Comparison of ENCODE assay signal across 7 mouse cellular contexts in genomic region chr12:72976718-72977117, GRCm38 (mm10). TPM values are rescaled to one million over a fixed set of nuclear protein-coding genes. Genes with fewer than 3 reads are reported as not detected.
DNase-seq lines count a peak whose midpoint lies in the region; ATAC-seq lines count a peak whose summit lies in the region.

No protein-coding gene starts in this region.

- peak; percentile 77 for DNase-seq in adrenal gland, adult 2 months
- peak; percentile 79 for DNase-seq in embryo, embryonic 9.5 days (ENCODE audit: extremely low spot score)
- DNase-seq in heart, adult 18-20 months: peak; percentile 78 to 81
- DNase-seq in kidney, adult 18-20 months: peak; percentile 71
- peak; percentile 83 for DNase-seq in limb, embryonic 11.5 days (ENCODE audit: low spot score)
- peak; percentile 91 for DNase-seq in midbrain, embryonic 14.5 days
- peak; percentile 15 to 40 for DNase-seq in spleen, adult 18-20 months

- 0 out of 2 replicates have a peak, but pooled peaks cover 5% of the 10 kb centered on the region for H3K27me3 ChIP-seq in limb, embryonic 11.5 days (ENCODE audit: control insufficient read depth, insufficient read depth, low read length)
- H3K27me3 ChIP-seq in midbrain, embryonic 14.5 days (ENCODE audit: control insufficient read depth, insufficient read depth, low read length): peaks cover 55% of the 10 kb centered on the region

- no peak for ATAC-seq in limb, embryonic 11.5 days (ENCODE audit: insufficient number of reproducible peaks, low FRiP score, low TSS enrichment, low read depth)
- ATAC-seq in midbrain, embryonic 14.5 days (ENCODE audit: low FRiP score, low TSS enrichment): peak; percentile 53; the same call in 1 of the 2 replicates

- peaks cover 6% of the 10 kb centered on the region; the same call in 1 of the 2 replicates for H3K4me1 ChIP-seq in limb, embryonic 11.5 days (ENCODE audit: control insufficient read depth, insufficient read depth, low read length)
- H3K4me1 ChIP-seq in midbrain, embryonic 14.5 days (ENCODE audit: control insufficient read depth, insufficient read depth, low read length): no peaks in the 10 kb centered on the region

- WGBS in limb, embryonic 11.5 days: 3% methylated on average over 12 of the region's 12 CpGs
- WGBS in midbrain, embryonic 14.5 days: 2% methylated on average over 12 of the region's 12 CpGs

- H3K27ac ChIP-seq in limb, embryonic 11.5 days (replicated peaks; ENCODE audit: low read depth, low read length): no peak overlapping the region
- H3K27ac ChIP-seq in midbrain, embryonic 14.5 days (replicated peaks; ENCODE audit: low read depth, low read length): no peak overlapping the region

- no peak overlapping the region for H3K4me3 ChIP-seq in limb, embryonic 11.5 days (ENCODE audit: low read depth, low read length)
- H3K4me3 ChIP-seq in midbrain, embryonic 14.5 days (replicated peaks; ENCODE audit: low read depth, low read length): no peak overlapping the region

- H3K36me3 ChIP-seq in limb, embryonic 11.5 days (ENCODE audit: control insufficient read depth, insufficient read depth, low read length): no peaks in the 10 kb centered on the region
- no peaks in the 10 kb centered on the region for H3K36me3 ChIP-seq in midbrain, embryonic 14.5 days (ENCODE audit: control insufficient read depth, insufficient read depth, low read length)

- H3K4me2 ChIP-seq in limb, embryonic 11.5 days (ENCODE audit: low read depth, severe bottlenecking): peak overlapping the region; percentile 45
- peak overlapping the region; percentile 39; the same call in 1 of the 2 replicates for H3K4me2 ChIP-seq in midbrain, embryonic 14.5 days (ENCODE audit: low read length)

- no peak overlapping the region for H3K9ac ChIP-seq in limb, embryonic 11.5 days (ENCODE audit: low read length)
- no peak overlapping the region; the same call in 1 of the 2 replicates for H3K9ac ChIP-seq in midbrain, embryonic 14.5 days (replicated peaks; ENCODE audit: low read length)

- H3K9me3 ChIP-seq in limb, embryonic 11.5 days (ENCODE audit: control insufficient read depth, low read length): no peaks in the 10 kb centered on the region
- no peaks in the 10 kb centered on the region for H3K9me3 ChIP-seq in midbrain, embryonic 14.5 days (ENCODE audit: control insufficient read depth, low read length)

RNA-seq across cellular contexts. Expression of gene 4930447C04Rik, which starts 36.1 kb away (rescaled TPM):
- total RNA-seq in adrenal gland, adult 2 months (2021): under 1 TPM; 0.52 to 0.58 TPM
- not detected in 2 replicates for polyA plus RNA-seq in adrenal gland, adult 2 months (2012; rRNA removed)
- 1 to 10 TPM in 1 of 2 experiments, under 1 TPM in 1; 0.62 to 1.0 TPM for total RNA-seq in heart, adult 18-20 months (2021)
- polyA plus RNA-seq in limb, embryonic 11.5 days (2014; fragmentation: Nextera tagmentation; extraction: Ambion mirVana): 2.6 and 4.1 TPM in 2 replicates
- polyA plus RNA-seq in midbrain, embryonic 14.5 days (2014; fragmentation: Nextera tagmentation; extraction: Ambion mirVana): 2.9 and 3.0 TPM in 2 replicates

RNA-seq across cellular contexts. Expression of gene Six6, which starts 37.0 kb away (rescaled TPM):
- total RNA-seq in adrenal gland, adult 2 months (2021): not detected
- polyA plus RNA-seq in adrenal gland, adult 2 months (2012; rRNA removed): not detected in 2 replicates
- not detected for total RNA-seq in heart, adult 18-20 months (2021)
- not detected in 2 replicates for polyA plus RNA-seq in limb, embryonic 11.5 days (2014; fragmentation: Nextera tagmentation; extraction: Ambion mirVana)
- polyA plus RNA-seq in midbrain, embryonic 14.5 days (2014; fragmentation: Nextera tagmentation; extraction: Ambion mirVana): not detected in 2 replicates

Comparison
In these comparisons a context has a peak if more than half of its experiments do, and no peak if none do; other contexts are left out.
1. DNase-seq: peak in every context shown above with its lines; median percentile 91 in midbrain, embryonic 14.5 days; 83 in limb, embryonic 11.5 days; 80 in heart, adult 18-20 months; 79 in embryo, embryonic 9.5 days; 77 in adrenal gland, adult 2 months; 71 in kidney, adult 18-20 months; 28 in spleen, adult 18-20 months.